Mouse (Mus musculus) forebrain, embryonic 13.5 days (tissue): ENCODE results near the gene Shisa8. TPM values are rescaled to one million over a fixed set of nuclear protein-coding genes. Genes with fewer than 3 reads are reported as not detected.
A peak's percentile ranks its signal among the peaks of the same experiment; 100 is the strongest.
"Not testable (repeated sequence)": the region's sequence is repeated elsewhere in the genome, so short reads cannot be mapped to it uniquely, and the experiment has no call there.

ENCODE experiments used
- ATAC-seq: fragments of 200-750 bp; cut with Nextera tagmentation; 2 replicates; pipeline ENCODE4 v1.8.0; 2017
- H3K27ac ChIP-seq: fragments of 300-500 bp; sonication (generic); 2 replicates; pipeline ENCODE4 v1.5.1; 2015; ENCODE audit warnings: inconsistent platforms, mild to moderate bottlenecking, moderate library complexity
- H3K27me3 ChIP-seq: fragments of 300-500 bp; sonication (generic); 2 replicates; pipeline ENCODE4 v1.6.1; 2015; ENCODE audit warnings: mild to moderate bottlenecking, inconsistent platforms
- H3K36me3 ChIP-seq: fragments of 300-500 bp; sonication (generic); 2 replicates; pipeline ENCODE4 v1.6.1; 2015; ENCODE audit warnings: mild to moderate bottlenecking, inconsistent platforms; ENCODE audit not compliant: poor library complexity, severe bottlenecking
- H3K4me1 ChIP-seq: fragments of 300-500 bp; sonication (generic); 2 replicates; pipeline ENCODE4 v1.6.1; 2015; ENCODE audit warnings: inconsistent platforms
- H3K4me2 ChIP-seq: fragments of 300-500 bp; sonication (generic); 2 replicates; pipeline ENCODE4 v1.6.1; 2015; ENCODE audit warnings: inconsistent platforms, mild to moderate bottlenecking, moderate library complexity
- H3K4me3 ChIP-seq: fragments of 300-500 bp; sonication (generic); 2 replicates; pipeline ENCODE4 v1.5.1; 2015; ENCODE audit warnings: mild to moderate bottlenecking, inconsistent platforms
- H3K9ac ChIP-seq: fragments of 300-500 bp; sonication (generic); 2 replicates; pipeline ENCODE4 v1.6.1; 2015; ENCODE audit warnings: mild to moderate bottlenecking, inconsistent platforms
- H3K9me3 ChIP-seq: fragments of 300-500 bp; sonication (generic); replicated peaks from 2 replicates; pipeline ENCODE4 v1.6.1; 2016; ENCODE audit warnings: inconsistent platforms
- WGBS: fragments of 180-500 bp; shearing (Covaris S2); methylation state at CpG from one replicate; pipeline ENCODE4 v1.1.7; 2015; 5-methylcytosine and 5-hydroxymethylcytosine counted together
- polyA plus RNA-seq: library from polyadenylated mRNA; unstranded; fragments of >200 nt; fragmentation: Nextera tagmentation; extraction: Ambion mirVana; gene quantifications from 2 replicates; pipeline ENCODE4 v1.2.1, GENCODE M21; 2015

Shisa8 gene
- polyA plus RNA-seq: 0.74 and 0.77 TPM in 2 replicates

GRCm38 (mm10) chr15:82212752-82213063, at the start of gene Shisa8:
Gene Shisa8, minus strand, starts transcription at chr15:82212815.
- no peaks in the 10 kb centered on the region for H3K36me3 ChIP-seq
- WGBS: 0% methylated on average over 15 of the region's 34 CpGs
- H3K27ac ChIP-seq: no peak within 1 kb of the TSS
- H3K4me2 ChIP-seq: peak within 1 kb of the TSS; percentile 70
- peaks cover 92% of the 10 kb centered on the region for H3K27me3 ChIP-seq
- peak within 1 kb of the TSS; percentile 55 for H3K9ac ChIP-seq
- peak within 1 kb of the TSS; percentile 44 for H3K4me3 ChIP-seq
- H3K9me3 ChIP-seq: no peaks in the 10 kb centered on the region
- H3K4me1 ChIP-seq: peaks cover 40% of the 10 kb centered on the region
- no peak for ATAC-seq

- 10% methylated on average over 16 of the region's 16 CpGs for WGBS
- Histone ChIP-seq H3K4me2 (no peak overlapping the region), H3K36me3 (no peaks in the 10 kb centered on the region), H3K4me1 (peaks cover 35% of the 10 kb centered on the region), H3K9me3 (no peaks in the 10 kb centered on the region), H3K27ac (no peak overlapping the region), H3K9ac (no peak overlapping the region), H3K27me3 (no peaks in the 10 kb centered on the region), H3K4me3 (no peak overlapping the region)
- no peak for ATAC-seq
Observed at GRCm38 (mm10) chr15:82259510-82259909, 46.9 kb upstream of the Shisa8 start.

GRCm38 (mm10) chr15:82255944-82256383, 43.3 kb upstream of the Shisa8 start:
- H3K9ac ChIP-seq: peak overlapping the region; percentile 71
- peaks cover 35% of the 10 kb centered on the region for H3K4me1 ChIP-seq
- peak; percentile 95 for ATAC-seq
- peak overlapping the region; percentile 84 for H3K27ac ChIP-seq
- no peaks in the 10 kb centered on the region for H3K36me3 ChIP-seq
- 4% methylated on average over 10 of the region's 10 CpGs for WGBS
- H3K27me3 ChIP-seq: no peaks in the 10 kb centered on the region
- peak overlapping the region; percentile 53 for H3K4me3 ChIP-seq
- H3K4me2 ChIP-seq: peak overlapping the region; percentile 74
- 0 out of 2 replicates have a peak, but pooled peaks cover 3% of the 10 kb centered on the region for H3K9me3 ChIP-seq

- Histone ChIP-seq H3K4me3 (peak overlapping the region; percentile 53), H3K9ac (0 out of 2 replicates have a peak overlapping the region, but pooled peaks have one; percentile 71), H3K27ac (peak overlapping the region; percentile 84), H3K9me3 (0 out of 2 replicates have a peak, but pooled peaks cover 3% of the 10 kb centered on the region), H3K4me1 (peaks cover 35% of the 10 kb centered on the region), H3K4me2 (peak overlapping the region; percentile 74), H3K27me3 (no peaks in the 10 kb centered on the region), H3K36me3 (no peaks in the 10 kb centered on the region)
- WGBS: 43% methylated on average over 4 of the region's 4 CpGs
- ATAC-seq: no peak
Observed at GRCm38 (mm10) chr15:82255248-82255647, 42.6 kb upstream of the Shisa8 start.

GRCm38 (mm10) chr15:82252097-82252496, 39.5 kb upstream of the Shisa8 start, which contains the start of gene 1500009C09Rik:
Gene 1500009C09Rik, plus strand, starts transcription at chr15:82252397.
- ATAC-seq: no peak
- Histone ChIP-seq H3K36me3 (no peaks in the 10 kb centered on the region), H3K9ac (no peak within 1 kb of the TSS), H3K27ac (no peak within 1 kb of the TSS), H3K4me1 (peaks cover 25% of the 10 kb centered on the region), H3K4me3 (no peak within 1 kb of the TSS), H3K4me2 (no peak within 1 kb of the TSS), H3K27me3 (no peaks in the 10 kb centered on the region), H3K9me3 (0 out of 2 replicates have a peak, but pooled peaks cover 3% of the 10 kb centered on the region)
- 89% methylated on average over 6 of the region's 6 CpGs for WGBS

- ATAC-seq: no peak
- Histone ChIP-seq H3K4me1 (peaks cover 20% of the 10 kb centered on the region), H3K4me3 (no peak overlapping the region), H3K36me3 (no peaks in the 10 kb centered on the region), H3K9me3 (0 out of 2 replicates have a peak, but pooled peaks cover 3% of the 10 kb centered on the region), H3K4me2 (no peak overlapping the region), H3K27ac (no peak overlapping the region), H3K9ac (no peak overlapping the region), H3K27me3 (no peaks in the 10 kb centered on the region)
- WGBS: 87% methylated on average over 3 of the region's 3 CpGs
Observed at GRCm38 (mm10) chr15:82251579-82251978, 39.0 kb upstream of the Shisa8 start.

GRCm38 (mm10) chr15:82247131-82247776, 34.6 kb upstream of the Shisa8 start:
- no peak overlapping the region for H3K4me3 ChIP-seq
- no peak overlapping the region for H3K4me2 ChIP-seq
- no peak for ATAC-seq
- 78% methylated on average over 3 of the region's 3 CpGs for WGBS
- peaks cover 12% of the 10 kb centered on the region for H3K4me1 ChIP-seq
- no peaks in the 10 kb centered on the region for H3K36me3 ChIP-seq
- no peak overlapping the region for H3K9ac ChIP-seq
- H3K9me3 ChIP-seq: 0 out of 2 replicates have a peak, but pooled peaks cover 3% of the 10 kb centered on the region
- no peaks in the 10 kb centered on the region for H3K27me3 ChIP-seq
- H3K27ac ChIP-seq: no peak overlapping the region

GRCm38 (mm10) chr15:82244805-82245161, 32.2 kb upstream of the Shisa8 start:
- Histone ChIP-seq H3K4me3 (peak overlapping the region; percentile 59), H3K4me1 (peaks cover 12% of the 10 kb centered on the region), H3K27ac (peak overlapping the region; percentile 87), H3K9ac (peak overlapping the region; percentile 81), H3K4me2 (peak overlapping the region; percentile 92)
- H3K27me3 ChIP-seq, H3K36me3 ChIP-seq, H3K9me3 ChIP-seq: not testable (repeated sequence)
- WGBS: 21% methylated on average over 9 of the region's 9 CpGs
- ATAC-seq: peak; percentile 41

- Histone ChIP-seq H3K4me2 (peak within 1 kb of the TSS; percentile 92), H3K9me3 (no peaks in the 10 kb centered on the region), H3K36me3 (peaks cover 1% of the 10 kb centered on the region; the same call in 1 of the 2 replicates), H3K9ac (peak within 1 kb of the TSS; percentile 81), H3K27ac (peak within 1 kb of the TSS; percentile 87), H3K27me3 (no peaks in the 10 kb centered on the region), H3K4me3 (peak within 1 kb of the TSS; percentile 59), H3K4me1 (peaks cover 12% of the 10 kb centered on the region)
- ATAC-seq: peak; percentile 99
- WGBS: under 1% methylated on average over 61 of the region's 65 CpGs
Observed at GRCm38 (mm10) chr15:82244115-82244804, 31.6 kb upstream of the Shisa8 start, which contains the start of gene Cenpm. Gene Cenpm, minus strand, starts transcription at chr15:82244748.

GRCm38 (mm10) chr15:82243742-82244114, 31.1 kb upstream of the Shisa8 start:
- no peak; the same call in 1 of the 2 replicates for ATAC-seq
- Histone ChIP-seq H3K36me3 (peaks cover 7% of the 10 kb centered on the region; the same call in 1 of the 2 replicates), H3K27ac (peak overlapping the region; percentile 70), H3K9me3 (no peaks in the 10 kb centered on the region), H3K4me1 (peaks cover 12% of the 10 kb centered on the region), H3K27me3 (no peaks in the 10 kb centered on the region), H3K4me2 (peak overlapping the region; percentile 92), H3K9ac (peak overlapping the region; percentile 81), H3K4me3 (peak overlapping the region; percentile 59)
- WGBS: 4% methylated on average over 12 of the region's 12 CpGs

- Histone ChIP-seq H3K4me1 (peaks cover 12% of the 10 kb centered on the region), H3K9ac (peak overlapping the region; percentile 81), H3K36me3 (peaks cover 10% of the 10 kb centered on the region), H3K9me3 (no peaks in the 10 kb centered on the region), H3K4me3 (peak overlapping the region; percentile 59), H3K27ac (no peak overlapping the region), H3K27me3 (no peaks in the 10 kb centered on the region), H3K4me2 (peak overlapping the region; percentile 92)
- 74% methylated on average over 3 of the region's 3 CpGs for WGBS
- ATAC-seq: no peak
Observed at GRCm38 (mm10) chr15:82243311-82243710, 30.7 kb upstream of the Shisa8 start.

- WGBS: 12% methylated on average over 5 of the region's 5 CpGs
Observed at GRCm38 (mm10) chr15:82236565-82236964, 23.9 kb upstream of the Shisa8 start.

More at GRCm38 (mm10) chr15:82236565-82236964, 23.9 kb upstream of the Shisa8 start:
- ATAC-seq: peak; percentile 88
- no peak overlapping the region for H3K4me3 ChIP-seq
- H3K9ac ChIP-seq: no peak overlapping the region
- peaks cover 26% of the 10 kb centered on the region for H3K36me3 ChIP-seq
- no peak overlapping the region for H3K27ac ChIP-seq
- H3K4me2 ChIP-seq: no peak overlapping the region
- H3K9me3 ChIP-seq: no peaks in the 10 kb centered on the region
- no peaks in the 10 kb centered on the region for H3K27me3 ChIP-seq
- peaks cover 12% of the 10 kb centered on the region for H3K4me1 ChIP-seq
